Mouse (Mus musculus): ENCODE measurements around the gene Zbtb7a. TPM values are rescaled to one million over a fixed set of nuclear protein-coding genes. Genes with fewer than 3 reads are reported as not detected.

Gene Zbtb7a
- polyA plus RNA-seq, 1 experiment from 2014 or later = 25.5 TPM

GRCm38 (mm10) chr10:81190236-81190911 lies 55.4 kb downstream of the Zbtb7a start:
- H3K36me3 ChIP-seq (ENCODE audit: control insufficient read depth, insufficient read depth) = peaks cover 15% of the 10 kb centered on the region

GRCm38 (mm10) chr10:81190912-81191321 lies 55.9 kb downstream of the Zbtb7a start:
- H3K9ac ChIP-seq (ENCODE audit: low read length) = no peak overlapping the region
- 47% methylated on average over 6 of the region's 6 CpGs for WGBS
- peaks cover 21% of the 10 kb centered on the region for H3K4me1 ChIP-seq (ENCODE audit: control insufficient read depth, insufficient read depth, low read length)
- peak overlapping the region; percentile 60 for H3K27ac ChIP-seq (ENCODE audit: low read length)
- H3K36me3 ChIP-seq (ENCODE audit: control insufficient read depth, insufficient read depth) = peaks cover 11% of the 10 kb centered on the region
- H3K4me3 ChIP-seq (ENCODE audit: low read length) = no peak overlapping the region
- no peaks in the 10 kb centered on the region for H3K9me3 ChIP-seq (replicated peaks; ENCODE audit: control insufficient read depth, low read length)
- H3K4me2 ChIP-seq (ENCODE audit: low read depth, low read length) = no peak overlapping the region
- no peak for ATAC-seq (replicated peaks; ENCODE audit: extremely low read depth, insufficient read depth, low FRiP score)
- 0 out of 2 replicates have a peak, but pooled peaks cover 7% of the 10 kb centered on the region for H3K27me3 ChIP-seq (ENCODE audit: control insufficient read depth, insufficient read depth, low read length)

More at GRCm38 (mm10) chr10:81190236-81190911, 55.4 kb downstream of the Zbtb7a start:
- H3K9ac ChIP-seq (ENCODE audit: low read length) = no peak overlapping the region
- 0 out of 2 replicates have a peak, but pooled peaks cover 4% of the 10 kb centered on the region for H3K27me3 ChIP-seq (ENCODE audit: control insufficient read depth, insufficient read depth, low read length)
- no peak overlapping the region for H3K4me3 ChIP-seq (ENCODE audit: low read length)
- H3K9me3 ChIP-seq (replicated peaks; ENCODE audit: control insufficient read depth, low read length) = no peaks in the 10 kb centered on the region
- peaks cover 24% of the 10 kb centered on the region for H3K4me1 ChIP-seq (ENCODE audit: control insufficient read depth, insufficient read depth, low read length)
- ATAC-seq (replicated peaks; ENCODE audit: extremely low read depth, insufficient read depth, low FRiP score) = no peak
- H3K27ac ChIP-seq (ENCODE audit: low read length) = no peak overlapping the region
- no peak overlapping the region for H3K4me2 ChIP-seq (ENCODE audit: low read depth, low read length)
- WGBS = 67% methylated on average over 31 of the region's 31 CpGs

- no peak for ATAC-seq (replicated peaks; ENCODE audit: extremely low read depth, insufficient read depth, low FRiP score)
- peaks cover 11% of the 10 kb centered on the region for H3K36me3 ChIP-seq (ENCODE audit: control insufficient read depth, insufficient read depth)
- H3K27me3 ChIP-seq (ENCODE audit: control insufficient read depth, insufficient read depth, low read length) = 0 out of 2 replicates have a peak, but pooled peaks cover 7% of the 10 kb centered on the region
- peak overlapping the region; percentile 96 for H3K4me2 ChIP-seq (ENCODE audit: low read depth, low read length)
- H3K4me3 ChIP-seq (ENCODE audit: low read length) = no peak overlapping the region
- WGBS = 72% methylated on average over 18 of the region's 18 CpGs
- H3K9ac ChIP-seq (ENCODE audit: low read length) = peak overlapping the region; percentile 90
- H3K4me1 ChIP-seq (ENCODE audit: control insufficient read depth, insufficient read depth, low read length) = peaks cover 21% of the 10 kb centered on the region
- H3K27ac ChIP-seq (ENCODE audit: low read length) = peak overlapping the region; percentile 100
- H3K9me3 ChIP-seq (replicated peaks; ENCODE audit: control insufficient read depth, low read length) = no peaks in the 10 kb centered on the region
Observed at GRCm38 (mm10) chr10:81191342-81191982, 56.4 kb downstream of the Zbtb7a start.

DNA sequence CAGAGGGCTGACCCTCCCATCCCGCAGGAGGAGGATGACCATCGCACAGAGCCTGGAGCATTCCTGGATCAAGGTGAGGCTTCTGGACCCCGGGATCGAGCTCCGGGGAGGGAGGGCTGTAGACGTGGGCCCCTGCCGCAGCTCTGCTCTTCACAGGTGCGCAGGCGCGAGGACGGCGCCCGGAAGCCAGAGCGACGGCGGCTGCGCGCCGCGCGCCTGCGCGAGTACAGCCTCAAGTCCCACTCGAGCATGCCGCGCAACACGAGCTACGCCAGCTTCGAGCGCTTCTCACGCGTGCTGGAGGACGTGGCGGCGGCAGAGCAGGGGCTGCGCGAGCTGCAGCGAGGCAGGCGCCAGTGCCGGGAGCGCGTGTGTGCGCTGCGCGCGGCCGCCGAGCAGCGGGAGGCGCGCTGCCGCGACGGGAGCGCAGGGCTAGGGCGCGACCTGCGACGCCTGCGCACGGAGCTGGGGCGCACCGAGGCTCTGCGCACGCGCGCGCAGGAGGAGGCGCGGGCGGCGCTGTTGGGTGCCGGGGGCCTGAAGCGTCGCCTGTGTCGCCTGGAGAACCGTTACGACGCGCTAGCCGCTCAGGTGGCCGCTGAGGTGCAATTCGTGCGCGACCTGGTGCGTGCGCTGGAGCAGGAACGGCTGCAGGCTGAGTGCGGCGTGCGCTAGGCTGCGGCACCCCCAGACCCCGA lies 57.4 kb downstream of the Zbtb7a start:
- Histone ChIP-seq H3K27me3 (ENCODE audit: control insufficient read depth, insufficient read depth, low read length) (0 out of 2 replicates have a peak, but pooled peaks cover 7% of the 10 kb centered on the region), H3K36me3 (ENCODE audit: control insufficient read depth, insufficient read depth) (peaks cover 9% of the 10 kb centered on the region), H3K9me3 (replicated peaks; ENCODE audit: control insufficient read depth, low read length) (no peaks in the 10 kb centered on the region), H3K4me3 (ENCODE audit: low read length) (peak overlapping the region; percentile 68), H3K9ac (ENCODE audit: low read length) (peak overlapping the region; percentile 90), H3K4me2 (ENCODE audit: low read depth, low read length) (peak overlapping the region; percentile 96), H3K27ac (ENCODE audit: low read length) (peak overlapping the region; percentile 100), H3K4me1 (ENCODE audit: control insufficient read depth, insufficient read depth, low read length) (peaks cover 21% of the 10 kb centered on the region)
- peak; percentile 75 for ATAC-seq (replicated peaks; ENCODE audit: extremely low read depth, insufficient read depth, low FRiP score)
- WGBS = 1% methylated on average over 90 of the region's 93 CpGs

- 0 out of 2 replicates have a peak, but pooled peaks cover 7% of the 10 kb centered on the region for H3K27me3 ChIP-seq (ENCODE audit: control insufficient read depth, insufficient read depth, low read length)
- H3K4me2 ChIP-seq (ENCODE audit: low read depth, low read length) = peak overlapping the region; percentile 96
- H3K4me1 ChIP-seq (ENCODE audit: control insufficient read depth, insufficient read depth, low read length) = peaks cover 24% of the 10 kb centered on the region
- peak overlapping the region; percentile 100 for H3K27ac ChIP-seq (ENCODE audit: low read length)
- peak overlapping the region; percentile 68 for H3K4me3 ChIP-seq (ENCODE audit: low read length)
- H3K9me3 ChIP-seq (replicated peaks; ENCODE audit: control insufficient read depth, low read length) = no peaks in the 10 kb centered on the region
- H3K36me3 ChIP-seq (ENCODE audit: control insufficient read depth, insufficient read depth) = peaks cover 9% of the 10 kb centered on the region
- 4% methylated on average over 19 of the region's 19 CpGs for WGBS
- ATAC-seq (replicated peaks; ENCODE audit: extremely low read depth, insufficient read depth, low FRiP score) = no peak; the same call in 1 of the 2 replicates
- peak overlapping the region; percentile 90 for H3K9ac ChIP-seq (ENCODE audit: low read length)
Observed at GRCm38 (mm10) chr10:81192968-81193501, 58.0 kb downstream of the Zbtb7a start.

GRCm38 (mm10) chr10:81193991-81194774 lies 59.2 kb downstream of the Zbtb7a start:
- WGBS = 5% methylated on average over 37 of the region's 37 CpGs
- peak; percentile 68 for ATAC-seq (replicated peaks; ENCODE audit: extremely low read depth, insufficient read depth, low FRiP score)
- H3K27ac ChIP-seq (ENCODE audit: low read length) = peak overlapping the region; percentile 100
- H3K4me2 ChIP-seq (ENCODE audit: low read depth, low read length) = peak overlapping the region; percentile 77
- no peaks in the 10 kb centered on the region for H3K9me3 ChIP-seq (replicated peaks; ENCODE audit: control insufficient read depth, low read length)
- peak overlapping the region; percentile 86 for H3K9ac ChIP-seq (ENCODE audit: low read length)
- H3K4me1 ChIP-seq (ENCODE audit: control insufficient read depth, insufficient read depth, low read length) = peaks cover 30% of the 10 kb centered on the region
- H3K36me3 ChIP-seq (ENCODE audit: control insufficient read depth, insufficient read depth) = peaks cover 6% of the 10 kb centered on the region
- peak overlapping the region; percentile 61 for H3K4me3 ChIP-seq (ENCODE audit: low read length)
- 0 out of 2 replicates have a peak, but pooled peaks cover 7% of the 10 kb centered on the region for H3K27me3 ChIP-seq (ENCODE audit: control insufficient read depth, insufficient read depth, low read length)

- WGBS = 30% methylated on average over 4 of the region's 4 CpGs
- Histone ChIP-seq H3K4me3 (ENCODE audit: low read length) (peak overlapping the region; percentile 61), H3K9ac (ENCODE audit: low read length) (peak overlapping the region; percentile 86), H3K36me3 (ENCODE audit: control insufficient read depth, insufficient read depth) (peaks cover 2% of the 10 kb centered on the region; the same call in 1 of the 2 replicates), H3K27me3 (ENCODE audit: control insufficient read depth, insufficient read depth, low read length) (0 out of 2 replicates have a peak, but pooled peaks cover 7% of the 10 kb centered on the region), H3K27ac (ENCODE audit: low read length) (peak overlapping the region; percentile 100), H3K4me1 (ENCODE audit: control insufficient read depth, insufficient read depth, low read length) (peaks cover 35% of the 10 kb centered on the region), H3K4me2 (ENCODE audit: low read depth, low read length) (peak overlapping the region; percentile 77), H3K9me3 (replicated peaks; ENCODE audit: control insufficient read depth, low read length) (no peaks in the 10 kb centered on the region)
- no peak for ATAC-seq (replicated peaks; ENCODE audit: extremely low read depth, insufficient read depth, low FRiP score)
Observed at GRCm38 (mm10) chr10:81195300-81195699, 60.3 kb downstream of the Zbtb7a start.

- H3K27ac ChIP-seq (ENCODE audit: low read length) = peak overlapping the region; percentile 100
- ATAC-seq (replicated peaks; ENCODE audit: extremely low read depth, insufficient read depth, low FRiP score) = no peak
- peak overlapping the region; percentile 77 for H3K4me2 ChIP-seq (ENCODE audit: low read depth, low read length)
- H3K36me3 ChIP-seq (ENCODE audit: control insufficient read depth, insufficient read depth) = no peaks in the 10 kb centered on the region
- 0 out of 2 replicates have a peak, but pooled peaks cover 7% of the 10 kb centered on the region for H3K27me3 ChIP-seq (ENCODE audit: control insufficient read depth, insufficient read depth, low read length)
- no peaks in the 10 kb centered on the region for H3K9me3 ChIP-seq (replicated peaks; ENCODE audit: control insufficient read depth, low read length)
- peak overlapping the region; percentile 61 for H3K4me3 ChIP-seq (ENCODE audit: low read length)
- 42% methylated on average over 11 of the region's 11 CpGs for WGBS
- H3K9ac ChIP-seq (ENCODE audit: low read length) = peak overlapping the region; percentile 86
- H3K4me1 ChIP-seq (ENCODE audit: control insufficient read depth, insufficient read depth, low read length) = peaks cover 43% of the 10 kb centered on the region
Observed at GRCm38 (mm10) chr10:81196470-81197065, 61.5 kb downstream of the Zbtb7a start.
